ENCODE assay signal across 10 mouse cellular contexts in genomic region chr17:88443186-88443585, GRCm38 (mm10). TPM values are rescaled to one million over a fixed set of nuclear protein-coding genes. Genes with fewer than 3 reads are reported as not detected.
A peak's percentile ranks its signal among the peaks of the same experiment; 100 is the strongest.
DNase-seq lines count a peak whose midpoint lies in the region; ATAC-seq and TF ChIP-seq lines count a peak whose summit lies in the region.
"Had no signal": no experiment of that assay in that cellular context is flagged by ENCODE, and none has a peak within 500 bp of the region (broad histone marks: within the 10 kb centered on the region; RNA-seq: fewer than 3 reads in every experiment).

No protein-coding gene starts in this region.

- WGBS in neural tube, embryonic 15.5 days: 91% methylated on average over 6 of the region's 6 CpGs
- WGBS in embryonic facial prominence, embryonic 13.5 days: 91% methylated on average over 6 of the region's 6 CpGs

- DNase-seq in neural tube, embryonic 10.5 days (ENCODE audit: extremely low spot score, low spot score): no peak
- DNase-seq in ovary, adult 18-20 months (ENCODE audit: low spot score): no peak
- no peak for DNase-seq in c-Kit-positive CD71-positive TER-119-positive erythroid progenitor cells, embryonic 14.5 days (ENCODE audit: low spot score)
- DNase-seq: heart, adult 18-20 months had no signal

- H3K36me3 ChIP-seq in erythroblast, embryonic 14.5 days (ENCODE audit: control insufficient read depth): no peaks in the 10 kb centered on the region
- H3K36me3 ChIP-seq in neural tube, embryonic 15.5 days: no peaks in the 10 kb centered on the region
- no peaks in the 10 kb centered on the region for H3K36me3 ChIP-seq in embryonic facial prominence, embryonic 13.5 days
- no peaks in the 10 kb centered on the region for H3K36me3 ChIP-seq in myocyte (ENCODE audit: control insufficient read depth, insufficient read depth)
- H3K36me3 ChIP-seq: hindbrain, embryonic 15.5 days had no signal

- H3ac ChIP-seq in myocyte (ENCODE audit: control insufficient read depth, insufficient read length): no peak overlapping the region

- TF ChIP-seq POLR2A in myocyte (IDR thresholded peaks at IDR 0.05; ENCODE audit: insufficient read length, low read depth): no peak

- H3K79me2 ChIP-seq in myocyte (ENCODE audit: control insufficient read depth, insufficient read depth): peaks cover 67% of the 10 kb centered on the region

- peak overlapping the region; percentile 34; the same call in 1 of the 2 replicates for H3K4me2 ChIP-seq in neural tube, embryonic 15.5 days
- H3K4me2 ChIP-seq in embryonic facial prominence, embryonic 13.5 days: peak overlapping the region; percentile 27; the same call in 1 of the 2 replicates
- peak overlapping the region; percentile 97 for H3K4me2 ChIP-seq in myocyte (ENCODE audit: low read depth)

- peak overlapping the region; percentile 98 for H3K4me3 ChIP-seq in erythroblast, embryonic 14.5 days (replicated peaks)
- H3K4me3 ChIP-seq in neural tube, embryonic 15.5 days (replicated peaks): no peak overlapping the region
- no peak overlapping the region for H3K4me3 ChIP-seq in embryonic facial prominence, embryonic 13.5 days
- H3K4me3 ChIP-seq in myocyte: no peak overlapping the region
- H3K4me3 ChIP-seq: hindbrain, embryonic 15.5 days had no signal

- H3K9me3 ChIP-seq in erythroblast, embryonic 14.5 days (ENCODE audit: control insufficient read depth, low read length): no peaks in the 10 kb centered on the region
- no peaks in the 10 kb centered on the region for H3K9me3 ChIP-seq in neural tube, embryonic 15.5 days (replicated peaks)
- no peaks in the 10 kb centered on the region for H3K9me3 ChIP-seq in embryonic facial prominence, embryonic 13.5 days
- H3K9me3 ChIP-seq: hindbrain, embryonic 15.5 days had no signal

- no peak overlapping the region for H3K9ac ChIP-seq in neural tube, embryonic 15.5 days (replicated peaks)
- H3K9ac ChIP-seq in embryonic facial prominence, embryonic 13.5 days: no peak overlapping the region
- H3K9ac ChIP-seq: hindbrain, embryonic 15.5 days had no signal

- ATAC-seq in erythroblast, adult 5-6 weeks (replicated peaks; ENCODE audit: low FRiP score, poor library complexity, severe bottlenecking): no peak
- no peak for ATAC-seq in neural tube, embryonic 15.5 days (ENCODE audit: low FRiP score)
- no peak for ATAC-seq in embryonic facial prominence, embryonic 13.5 days (ENCODE audit: insufficient number of reproducible peaks, insufficient read depth, low FRiP score, low TSS enrichment, low read depth)

- peaks cover 67% of the 10 kb centered on the region for H3K4me1 ChIP-seq in erythroblast, embryonic 14.5 days (ENCODE audit: control insufficient read depth)
- H3K4me1 ChIP-seq in neural tube, embryonic 15.5 days: peaks cover 12% of the 10 kb centered on the region; the same call in 1 of the 2 replicates
- H3K4me1 ChIP-seq in embryonic facial prominence, embryonic 13.5 days: 0 out of 2 replicates have a peak, but pooled peaks cover 6% of the 10 kb centered on the region

- H3K27ac ChIP-seq in neural tube, embryonic 15.5 days (replicated peaks): no peak overlapping the region
- no peak overlapping the region for H3K27ac ChIP-seq in embryonic facial prominence, embryonic 13.5 days
- H3K27ac ChIP-seq: hindbrain, embryonic 15.5 days had no signal

- no peaks in the 10 kb centered on the region for H3K27me3 ChIP-seq in erythroblast, embryonic 14.5 days (ENCODE audit: control insufficient read depth)
- H3K27me3 ChIP-seq in neural tube, embryonic 15.5 days (replicated peaks): no peaks in the 10 kb centered on the region
- H3K27me3 ChIP-seq in embryonic facial prominence, embryonic 13.5 days: no peaks in the 10 kb centered on the region
- H3K27me3 ChIP-seq in myocyte (ENCODE audit: control insufficient read depth, insufficient read depth, insufficient read length): no peaks in the 10 kb centered on the region
- H3K27me3 ChIP-seq: hindbrain, embryonic 15.5 days had no signal

TF ChIP-seq in myocyte, 11 proteins besides CTCF, POLR2A, EP300 and RAD21:
- TF ChIP-seq TCF12 (IDR thresholded peaks at IDR 0.05; ENCODE audit: insufficient read depth, poor library complexity, severe bottlenecking): no peak
- no peak for TF ChIP-seq E2F4 (IDR thresholded peaks at IDR 0.05; ENCODE audit: insufficient read depth)
- no peak for TF ChIP-seq MYOG (IDR thresholded peaks at IDR 0.05; ENCODE audit: control insufficient read depth in 1 of 3, insufficient read depth in 1 of 3, insufficient read length in 2 of 3, low read depth in 2 of 3)
- no peak for TF ChIP-seq REST (IDR thresholded peaks at IDR 0.05; ENCODE audit: insufficient read depth, insufficient read length)
- TF ChIP-seq CEBPB (IDR thresholded peaks at IDR 0.05; ENCODE audit: insufficient read depth, poor library complexity, severe bottlenecking): no peak
- TF ChIP-seq MYOD1 (IDR thresholded peaks at IDR 0.05; ENCODE audit: control insufficient read depth in 1 of 3, insufficient read length in 2 of 3, low read depth in 2 of 3): no peak
- no peak for TF ChIP-seq TCF3 (IDR thresholded peaks at IDR 0.05; ENCODE audit: insufficient read length, low read depth)
- no peak for TF ChIP-seq POLR2AphosphoS2 (IDR thresholded peaks at IDR 0.05; ENCODE audit: insufficient read length, low read depth)
- no peak for TF ChIP-seq USF1 (IDR thresholded peaks at IDR 0.05; ENCODE audit: low read depth)
- no peak for TF ChIP-seq SRF (IDR thresholded peaks at IDR 0.05; ENCODE audit: control insufficient read depth, insufficient read length, low read depth)
- no peak for TF ChIP-seq MAX (IDR thresholded peaks at IDR 0.05; ENCODE audit: low read depth)

RNA-seq across cellular contexts. Expression of gene Foxn2, which starts 2.7 kb away (rescaled TPM):
- polyA plus RNA-seq in erythroblast, embryonic 14.5 days (2012): 0.42 and 0.50 TPM in 2 replicates
- total RNA-seq in erythroblast, adult 5-6 weeks (2015; ENCODE audit: low replicate concordance): 16.3 and 17.3 TPM in 2 replicates
- total RNA-seq in erythroblast, adult 5-6 weeks (2017; ENCODE audit: low replicate concordance): 13.4 and 21.0 TPM in 2 replicates
- 8.4 and 9.6 TPM in 2 replicates for polyA plus RNA-seq in neural tube, embryonic 15.5 days (2015; fragmentation: Nextera tagmentation; extraction: Ambion mirVana)
- 14.4 and 15.4 TPM in 2 replicates for polyA plus RNA-seq in embryonic facial prominence, embryonic 13.5 days (2015; fragmentation: Nextera tagmentation; extraction: Ambion mirVana)
- 4.3 TPM for polyA plus RNA-seq in myocyte (2012; fragmentation: generic; extraction: Trizol)

Comparison
In these comparisons a context has a peak if more than half of its experiments do, and no peak if none do; other contexts are left out.
1. H3K4me2 ChIP-seq: peak in every context shown above with its lines; median percentile 97 in myocyte; 34 in neural tube, embryonic 15.5 days; 27 in embryonic facial prominence, embryonic 13.5 days.